Mouse (Mus musculus) urinary bladder, postnatal 4 days (tissue): Measurements from ENCODE around the gene Galnt10.

Experiments used
- DNase-seq, 2 experiments: peaks; one replicate each; pipeline ENCODE4 v3.0.0; 2021 to 2022; ENCODE audit warnings: low spot score in 2 of 2

Gene Galnt10

GRCm38 (mm10) chr11:57645018-57645559, at the start of gene Galnt10:
Gene Galnt10 (plus strand): TSS chr11:57645442.
- DNase-seq = peak; percentile 83 to 84

- no peak for DNase-seq
Observed at GRCm38 (mm10) chr11:57595899-57596298, 49.3 kb upstream of the Galnt10 start.

- DNase-seq = peak in 1 of 2 experiments; percentile 23
Observed at GRCm38 (mm10) chr11:57598161-57598560, 47.1 kb upstream of the Galnt10 start.

- no peak for DNase-seq
Observed at GRCm38 (mm10) chr11:57599304-57599703, 45.9 kb upstream of the Galnt10 start.

- no peak for DNase-seq
Observed at GRCm38 (mm10) chr11:57600113-57600512, 45.1 kb upstream of the Galnt10 start.

GRCm38 (mm10) chr11:57600621-57601121, 44.6 kb upstream of the Galnt10 start:
- peak in 1 of 2 experiments; percentile 22 for DNase-seq

- no peak for DNase-seq
Observed at GRCm38 (mm10) chr11:57601806-57602455, 43.3 kb upstream of the Galnt10 start.

- no peak for DNase-seq
Observed at GRCm38 (mm10) chr11:57605086-57605485, 40.2 kb upstream of the Galnt10 start.

GRCm38 (mm10) chr11:57605660-57606059, 39.6 kb upstream of the Galnt10 start:
- no peak for DNase-seq

GRCm38 (mm10) chr11:57614502-57614901, 30.7 kb upstream of the Galnt10 start:
- DNase-seq = no peak

GRCm38 (mm10) chr11:57615286-57615685, 30.0 kb upstream of the Galnt10 start:
- DNase-seq = no peak

GRCm38 (mm10) chr11:57615871-57616270, 29.4 kb upstream of the Galnt10 start:
- no peak for DNase-seq

- peak in 1 of 2 experiments; percentile 29 for DNase-seq
Observed at GRCm38 (mm10) chr11:57617526-57618264, 27.5 kb upstream of the Galnt10 start.

GRCm38 (mm10) chr11:57621472-57621871, 23.8 kb upstream of the Galnt10 start:
- DNase-seq = no peak

- DNase-seq = no peak
Observed at GRCm38 (mm10) chr11:57621876-57622275, 23.4 kb upstream of the Galnt10 start.

GRCm38 (mm10) chr11:57624490-57624893, 20.8 kb upstream of the Galnt10 start:
- DNase-seq = no peak

- no peak for DNase-seq
Observed at GRCm38 (mm10) chr11:57625465-57625864, 19.8 kb upstream of the Galnt10 start.

- no peak for DNase-seq
Observed at GRCm38 (mm10) chr11:57627086-57627735, 18.0 kb upstream of the Galnt10 start.

GRCm38 (mm10) chr11:57631805-57632485, 13.3 kb upstream of the Galnt10 start:
- peak in 1 of 2 experiments; percentile 58 for DNase-seq

GRCm38 (mm10) chr11:57633006-57633405, 12.2 kb upstream of the Galnt10 start:
- peak in 1 of 2 experiments; percentile 46 for DNase-seq

GRCm38 (mm10) chr11:57633975-57634585, 11.2 kb upstream of the Galnt10 start:
- DNase-seq = peak in 1 of 2 experiments; percentile 49
